In genomic region chr6:137570718-137571131, GRCm38 (mm10) we compare ENCODE assay signal across 9 mouse cellular contexts.
DNase-seq lines count a peak whose midpoint lies in the region; TF ChIP-seq lines count a peak whose summit lies in the region.
"Had no signal": no experiment of that assay in that cellular context is flagged by ENCODE, and none has a peak within 500 bp of the region (broad histone marks: within the 10 kb centered on the region; RNA-seq: fewer than 3 reads in every experiment).

No protein-coding gene starts in this region.

- H3K27ac ChIP-seq in ES-E14 (ENCODE audit: insufficient read depth, low read depth, low read length, poor library complexity, severe bottlenecking) (no peak overlapping the region), macrophage (peak overlapping the region; percentile 65)
- H3K27ac ChIP-seq in kidney, adult 2 months (ENCODE audit: insufficient read depth, low read depth, low read length) = peak overlapping the region; percentile 94

- peak; percentile 37 for TF ChIP-seq POLR2A in kidney, adult 2 months (IDR thresholded peaks at IDR 0.05; ENCODE audit: low read depth, low read length)

- no peak overlapping the region for H3K9ac ChIP-seq in ES-E14 (ENCODE audit: insufficient read depth, low read depth, low read length, poor library complexity, severe bottlenecking)

- DNase-seq in ES-E14 (ENCODE audit: low read depth, low spot score) = peak; percentile 2
- peak; percentile 38 for DNase-seq in R1 (ENCODE audit: low read depth, low spot score)
- DNase-seq in kidney, adult 2 months = peak; percentile 90
- no peak for DNase-seq in right cerebral cortex, postnatal 10 days (ENCODE audit: low spot score in 2 of 2)
- no peak for DNase-seq in adrenal gland, adult 18-20 months (ENCODE audit: low spot score in 2 of 2)
- DNase-seq in cerebellum, adult 18-20 months = no peak
- DNase-seq: gastrocnemius, postnatal 36 days; thymus, postnatal 4 days had no signal

- no peaks in the 10 kb centered on the region for H3K9me3 ChIP-seq in ES-E14 (ENCODE audit: control insufficient read depth, insufficient read depth, low read depth, low read length)

- in situ Hi-C loops in ES-E14 (cut with MboI; ENCODE audit: low sequenced_read_pairs in 2 of 2, unreplicated experiment in 2 of 2) = no loop called here

- H3K4me1 ChIP-seq in ES-E14 (ENCODE audit: control insufficient read depth in 2 of 2, insufficient read depth in 2 of 2, low read length in 2 of 2, poor library complexity in 1 of 2) = no peaks in the 10 kb centered on the region
- H3K4me1 ChIP-seq in kidney, adult 2 months (ENCODE audit: control insufficient read depth, insufficient read depth, low read length) = peaks cover 15% of the 10 kb centered on the region

- peaks cover 45% of the 10 kb centered on the region for H3K79me2 ChIP-seq in macrophage (ENCODE audit: inconsistent target)

- TF ChIP-seq CTCF in kidney, adult 2 months (conservative IDR thresholded peaks at IDR 0.05; ENCODE audit: insufficient read depth, insufficient read length, low read depth, low read length) = no peak

- 32% methylated on average over 9 of the region's 9 CpGs for WGBS in kidney, adult 2 months
- 24% methylated on average over 9 of the region's 9 CpGs for WGBS in macrophage (ENCODE audit: missing documents)

- H3K27me3 ChIP-seq in kidney, adult 2 months (replicated peaks; ENCODE audit: control insufficient read depth, insufficient read depth, low read length) = no peaks in the 10 kb centered on the region

- H3K4me3 ChIP-seq in ES-E14 (ENCODE audit: insufficient read depth in 1 of 2, low read depth in 1 of 2, low read length in 2 of 2, poor library complexity in 1 of 2, severe bottlenecking in 1 of 2) (no peak overlapping the region), macrophage (ENCODE audit: inconsistent target) (peak overlapping the region; percentile 40)
- H3K4me3 ChIP-seq in kidney, adult 2 months (ENCODE audit: insufficient read depth, low read depth, low read length) = peak overlapping the region; percentile 67

- H3K36me3 ChIP-seq in ES-E14 (ENCODE audit: control insufficient read depth, insufficient read depth, low read length, poor library complexity, severe bottlenecking) (no peaks in the 10 kb centered on the region), macrophage (ENCODE audit: inconsistent target) (no peaks in the 10 kb centered on the region)
- H3K36me3 ChIP-seq in kidney, adult 2 months (ENCODE audit: control insufficient read depth, insufficient read depth, low read length) = no peaks in the 10 kb centered on the region

TF ChIP-seq in ES-E14, 5 proteins besides CTCF, POLR2A, EP300 and RAD21:
- TF ChIP-seq MAFK (IDR thresholded peaks at IDR 0.05; ENCODE audit: insufficient read depth, low read depth, low read length) = no peak
- no peak for TF ChIP-seq ZNF384 (IDR thresholded peaks at IDR 0.05; ENCODE audit: low read depth, low read length)
- no peak for TF ChIP-seq HCFC1 (IDR thresholded peaks at IDR 0.05; ENCODE audit: borderline replicate concordance, insufficient read depth, low read length)
- TF ChIP-seq CHD2 (IDR thresholded peaks at IDR 0.05; ENCODE audit: low read depth, low read length) = no peak
- TF ChIP-seq ZC3H11A (IDR thresholded peaks at IDR 0.05; ENCODE audit: borderline replicate concordance, low read depth, low read length) = no peak

Comparison
In these comparisons a context has a peak if more than half of its experiments do, and no peak if none do; other contexts are left out.
1. DNase-seq: peak in ES-E14 (single experiment), R1 (single experiment) and kidney, adult 2 months (single experiment); none in right cerebral cortex, postnatal 10 days (0 of 2), adrenal gland, adult 18-20 months (0 of 2) and cerebellum, adult 18-20 months (0 of 2).
2. H3K4me3 ChIP-seq: peak in kidney, adult 2 months (single experiment) and macrophage (single experiment); none in ES-E14 (0 of 2).